Mouse (Mus musculus): ENCODE measurements at regions not wholly inside any gene's neighbourhood (a gene's known extent, or its start where the extent isn't known, plus 50 kb on each side); places are given as distances from the start of the nearest gene placed in this dataset.

DNA sequence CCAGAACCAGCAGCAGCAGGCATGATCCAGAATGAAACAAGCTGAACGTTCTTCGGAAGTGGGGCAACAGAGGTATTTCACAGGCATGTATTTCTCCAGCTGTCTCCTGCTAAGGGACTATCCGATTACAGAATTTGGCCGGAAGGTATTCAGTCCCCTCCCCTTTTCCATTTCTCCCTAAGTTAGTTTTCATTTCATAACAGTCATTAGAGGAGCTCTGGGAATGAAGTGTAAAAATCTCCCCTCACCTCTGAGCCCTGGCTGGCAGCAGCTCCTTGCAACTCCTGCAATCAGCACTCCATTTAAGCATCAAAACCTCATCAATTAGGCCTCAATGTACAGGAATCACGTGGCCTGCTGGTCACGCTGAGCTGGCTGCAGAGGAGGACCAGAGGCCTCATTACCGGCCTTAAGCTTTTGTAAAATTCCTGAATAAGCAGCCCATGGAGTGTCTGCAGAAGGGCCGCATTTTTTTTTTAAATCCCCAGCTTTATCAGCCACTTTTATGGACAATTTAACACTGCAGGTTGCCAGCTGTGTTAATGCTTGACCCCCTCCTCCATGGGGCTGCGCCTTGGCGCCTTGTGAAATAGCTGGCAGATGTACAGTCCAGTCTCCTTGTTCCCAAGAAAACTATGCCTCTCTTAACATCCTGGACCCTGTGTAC lies 456.1 kb upstream of the Kirrel3 start:
- in situ Hi-C loops (cut with MboI, MseI): loop anchor here (10.0 kb wide), 1 partner anchor 805 kb away; no protein-coding TSS in a partner anchor

DNA sequence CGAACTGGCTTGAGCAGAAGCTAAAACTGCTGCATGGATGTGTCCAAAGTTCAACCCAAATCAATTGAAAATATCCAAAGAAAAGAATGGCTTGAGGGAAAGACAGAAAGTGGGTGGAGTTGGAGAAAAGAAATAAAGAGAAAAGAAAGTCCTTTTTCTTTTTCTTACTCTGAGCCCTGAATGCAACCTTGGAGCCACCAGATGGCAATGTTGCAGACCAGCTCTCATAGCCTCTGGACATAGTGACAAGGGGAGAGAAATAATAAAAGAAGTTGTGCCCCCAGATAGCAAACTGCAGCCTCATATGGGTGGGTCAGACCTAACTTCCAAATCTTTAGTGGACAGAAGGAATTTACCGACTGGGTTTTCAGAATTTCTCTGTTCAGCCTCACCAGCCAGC lies 431.3 kb upstream of the Kirrel3 start:
- in situ Hi-C loops (cut with MboI, MseI): no loop called here

Measured in T-helper 2 cell (primary cell).